Mouse (Mus musculus): Measurements from ENCODE around the gene Atp6v0b. TPM values are rescaled to one million over a fixed set of nuclear protein-coding genes. Genes with fewer than 3 reads are reported as not detected.
A peak's percentile ranks its signal among the peaks of the same experiment; 100 is the strongest.

Atp6v0b gene
- polyA plus RNA-seq, 1 experiment from 2014 or later = 242 TPM

DNA sequence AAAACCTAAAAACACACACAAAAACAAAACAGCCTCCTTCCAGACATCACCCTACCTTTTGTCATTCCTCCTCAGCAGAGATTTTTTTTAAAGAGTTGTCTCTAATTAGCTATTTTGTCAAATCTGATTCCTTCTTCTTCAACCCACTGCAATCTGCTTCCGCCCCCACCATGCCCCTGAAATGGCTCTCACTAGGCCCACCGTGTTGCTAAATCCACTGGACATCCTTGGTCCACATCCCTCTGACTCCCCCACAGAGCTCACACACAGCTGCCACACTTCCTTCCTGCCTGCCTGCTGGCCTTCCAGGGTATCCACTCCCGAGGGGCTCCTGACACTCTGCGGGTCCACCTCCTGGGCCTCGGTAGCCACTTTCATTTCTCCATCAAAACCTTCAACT, 8.4 kb downstream of the Atp6v0b start:
- ATAC-seq (ENCODE audit: low FRiP score, low TSS enrichment) = no peak
- H3K4me1 ChIP-seq (replicated peaks; ENCODE audit: control insufficient read depth, insufficient read depth) = peaks cover 3% of the 10 kb centered on the region; the same call in 1 of the 2 replicates
- H3K9me3 ChIP-seq (ENCODE audit: control insufficient read depth, low read length) = no peaks in the 10 kb centered on the region
- H3K4me3 ChIP-seq (ENCODE audit: low read depth, low read length) = no peak overlapping the region
- no peaks in the 10 kb centered on the region; the same call in 1 of the 2 replicates for H3K36me3 ChIP-seq (ENCODE audit: control insufficient read depth, insufficient read depth, low read length)
- H3K27me3 ChIP-seq (ENCODE audit: control insufficient read depth, insufficient read depth, low read length) = no peaks in the 10 kb centered on the region
- no peak for TF ChIP-seq EP300 (optimal IDR thresholded peaks at IDR 0.05)
- no peak overlapping the region for H3K9ac ChIP-seq (ENCODE audit: low read length)
- no peak for DNase-seq (ENCODE audit: low spot score)
- no peak overlapping the region for H3K27ac ChIP-seq (replicated peaks)
- H3K4me2 ChIP-seq (replicated peaks; ENCODE audit: low read depth) = no peak overlapping the region
- WGBS = 85% methylated on average over 5 of the region's 5 CpGs

DNA sequence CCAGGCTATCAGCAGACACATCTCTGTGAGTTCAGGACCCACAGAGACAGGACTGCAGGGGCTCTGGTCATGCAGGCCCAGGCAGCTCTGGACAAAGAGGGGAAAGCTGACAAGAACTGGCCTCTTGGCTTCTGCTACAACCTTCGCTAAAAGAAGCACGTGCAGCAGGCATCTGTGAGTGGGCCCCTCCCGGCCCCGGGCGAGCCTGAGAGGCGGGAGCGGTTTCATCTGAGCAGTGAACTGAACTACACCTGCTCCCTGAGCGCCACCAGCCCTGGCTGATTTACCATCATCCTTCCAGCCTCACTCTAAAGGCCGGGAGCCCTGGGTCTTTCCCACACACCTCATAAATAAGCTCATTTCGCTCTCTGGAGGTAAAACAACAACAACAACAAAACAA, 8.8 kb downstream of the Atp6v0b start:
- 53% methylated on average over 10 of the region's 10 CpGs for WGBS
- Histone ChIP-seq H3K27ac (replicated peaks) (no peak overlapping the region), H3K4me1 (replicated peaks; ENCODE audit: control insufficient read depth, insufficient read depth) (no peaks in the 10 kb centered on the region), H3K27me3 (ENCODE audit: control insufficient read depth, insufficient read depth, low read length) (no peaks in the 10 kb centered on the region), H3K4me3 (ENCODE audit: low read depth, low read length) (no peak overlapping the region), H3K36me3 (ENCODE audit: control insufficient read depth, insufficient read depth, low read length) (no peaks in the 10 kb centered on the region; the same call in 1 of the 2 replicates), H3K4me2 (replicated peaks; ENCODE audit: low read depth) (no peak overlapping the region), H3K9me3 (ENCODE audit: control insufficient read depth, low read length) (no peaks in the 10 kb centered on the region), H3K9ac (ENCODE audit: low read length) (no peak overlapping the region)
- DNase-seq (ENCODE audit: low spot score) (no peak), ATAC-seq (ENCODE audit: low FRiP score, low TSS enrichment) (no peak)
- no peak for TF ChIP-seq CTCF (IDR thresholded peaks at IDR 0.05; ENCODE audit: low read depth)
- no peak for TF ChIP-seq EP300 (optimal IDR thresholded peaks at IDR 0.05)

GRCm38 (mm10) chr4:117873615-117874014, 13.5 kb downstream of the Atp6v0b start:
- Histone ChIP-seq H3K9me3 (ENCODE audit: control insufficient read depth, low read length) (no peaks in the 10 kb centered on the region), H3K9ac (ENCODE audit: low read length) (no peak overlapping the region), H3K4me1 (replicated peaks; ENCODE audit: control insufficient read depth, insufficient read depth) (no peaks in the 10 kb centered on the region), H3K4me3 (ENCODE audit: low read depth, low read length) (no peak overlapping the region), H3K36me3 (ENCODE audit: control insufficient read depth, insufficient read depth, low read length) (no peaks in the 10 kb centered on the region; the same call in 1 of the 2 replicates), H3K4me2 (replicated peaks; ENCODE audit: low read depth) (no peak overlapping the region), H3K27ac (replicated peaks) (no peak overlapping the region), H3K27me3 (ENCODE audit: control insufficient read depth, insufficient read depth, low read length) (no peaks in the 10 kb centered on the region)
- 89% methylated on average over 9 of the region's 9 CpGs for WGBS
- DNase-seq (ENCODE audit: low spot score) (no peak), ATAC-seq (ENCODE audit: low FRiP score, low TSS enrichment) (no peak)
- TF ChIP-seq EP300 (optimal IDR thresholded peaks at IDR 0.05) (no peak), CTCF (IDR thresholded peaks at IDR 0.05; ENCODE audit: low read depth) (no peak)

DNA sequence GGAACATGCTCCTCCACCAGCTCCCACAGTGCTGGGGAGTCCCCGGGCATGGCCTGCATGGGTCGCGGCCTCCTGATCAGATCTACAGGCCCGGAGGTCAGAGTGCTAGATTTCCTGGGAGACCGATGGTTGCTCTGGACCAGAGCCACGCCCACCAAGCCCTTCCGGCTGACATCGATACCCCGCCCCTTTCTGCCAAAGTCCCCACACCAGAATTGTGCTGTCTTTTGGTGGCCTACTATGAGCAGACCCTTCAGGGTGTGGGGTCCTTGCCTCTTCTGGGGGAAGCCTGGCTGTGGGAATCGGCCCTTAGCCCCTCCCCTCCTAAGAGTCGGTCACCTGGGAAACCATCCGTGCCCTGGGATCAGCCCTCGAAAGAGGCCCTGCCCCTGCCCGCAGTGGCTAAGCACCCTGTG, 14.7 kb downstream of the Atp6v0b start, which contains the start of gene Ccdc24:
TSS of gene Ccdc24 (minus strand) at position 87 of the 416 bp plus-strand sequence.
- no peaks in the 10 kb centered on the region for H3K9me3 ChIP-seq (ENCODE audit: control insufficient read depth, low read length)
- H3K4me2 ChIP-seq (replicated peaks; ENCODE audit: low read depth) = peak within 1 kb of the TSS; percentile 43
- H3K9ac ChIP-seq (ENCODE audit: low read length) = no peak within 1 kb of the TSS
- no peaks in the 10 kb centered on the region for H3K4me1 ChIP-seq (replicated peaks; ENCODE audit: control insufficient read depth, insufficient read depth)
- H3K27ac ChIP-seq (replicated peaks) = no peak within 1 kb of the TSS
- TF ChIP-seq CTCF (IDR thresholded peaks at IDR 0.05; ENCODE audit: low read depth) (no peak), EP300 (optimal IDR thresholded peaks at IDR 0.05) (no peak)
- no peaks in the 10 kb centered on the region for H3K27me3 ChIP-seq (ENCODE audit: control insufficient read depth, insufficient read depth, low read length)
- WGBS = 11% methylated on average over 14 of the region's 14 CpGs
- ATAC-seq (ENCODE audit: low FRiP score, low TSS enrichment) (peak; percentile 38), DNase-seq (ENCODE audit: low spot score) (peak; percentile 46)
- H3K36me3 ChIP-seq (ENCODE audit: control insufficient read depth, insufficient read depth, low read length) = no peaks in the 10 kb centered on the region; the same call in 1 of the 2 replicates
- peak within 1 kb of the TSS; percentile 6; the same call in 1 of the 2 replicates for H3K4me3 ChIP-seq (ENCODE audit: low read depth, low read length)

- ATAC-seq (ENCODE audit: low FRiP score, low TSS enrichment) (no peak), DNase-seq (ENCODE audit: low spot score) (no peak)
- H3K27me3 ChIP-seq (ENCODE audit: control insufficient read depth, insufficient read depth, low read length) = no peaks in the 10 kb centered on the region
- 57% methylated on average over 7 of the region's 7 CpGs for WGBS
- H3K4me3 ChIP-seq (ENCODE audit: low read depth, low read length) = no peak overlapping the region
- H3K4me2 ChIP-seq (replicated peaks; ENCODE audit: low read depth) = no peak overlapping the region
- TF ChIP-seq CTCF (IDR thresholded peaks at IDR 0.05; ENCODE audit: low read depth) (no peak), EP300 (optimal IDR thresholded peaks at IDR 0.05) (no peak)
- no peak overlapping the region for H3K9ac ChIP-seq (ENCODE audit: low read length)
- H3K4me1 ChIP-seq (replicated peaks; ENCODE audit: control insufficient read depth, insufficient read depth) = no peaks in the 10 kb centered on the region
- H3K9me3 ChIP-seq (ENCODE audit: control insufficient read depth, low read length) = no peaks in the 10 kb centered on the region
- no peak overlapping the region for H3K27ac ChIP-seq (replicated peaks)
- no peaks in the 10 kb centered on the region; the same call in 1 of the 2 replicates for H3K36me3 ChIP-seq (ENCODE audit: control insufficient read depth, insufficient read depth, low read length)
Measured at GRCm38 (mm10) chr4:117871787-117872186, 15.3 kb downstream of the Atp6v0b start.

DNA sequence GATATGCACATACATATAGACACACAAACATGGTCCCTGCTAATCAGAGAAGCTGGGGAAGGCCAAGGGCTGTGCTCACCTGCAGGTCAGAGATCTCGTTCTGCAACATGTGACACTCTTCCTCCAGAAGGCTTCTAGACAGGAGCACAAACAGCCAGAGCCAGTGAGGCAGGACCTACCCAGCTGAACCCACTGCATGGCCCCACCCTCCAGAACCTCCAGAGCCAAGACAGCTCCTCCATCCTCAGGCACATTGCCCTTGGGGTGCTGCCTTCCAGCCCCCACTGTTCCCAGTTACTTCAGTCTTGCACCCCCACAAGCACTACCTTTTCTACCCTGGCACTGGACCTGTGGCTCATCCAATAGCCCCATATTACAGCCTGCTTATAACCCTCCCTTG, 16.7 kb downstream of the Atp6v0b start:
- Histone ChIP-seq H3K27me3 (ENCODE audit: control insufficient read depth, insufficient read depth, low read length) (no peaks in the 10 kb centered on the region), H3K9me3 (ENCODE audit: control insufficient read depth, low read length) (no peaks in the 10 kb centered on the region), H3K27ac (replicated peaks) (no peak overlapping the region), H3K4me2 (replicated peaks; ENCODE audit: low read depth) (no peak overlapping the region), H3K4me1 (replicated peaks; ENCODE audit: control insufficient read depth, insufficient read depth) (no peaks in the 10 kb centered on the region), H3K9ac (ENCODE audit: low read length) (no peak overlapping the region), H3K4me3 (ENCODE audit: low read depth, low read length) (no peak overlapping the region), H3K36me3 (ENCODE audit: control insufficient read depth, insufficient read depth, low read length) (no peaks in the 10 kb centered on the region)
- no peak for DNase-seq (ENCODE audit: low spot score)
- ATAC-seq (ENCODE audit: low FRiP score, low TSS enrichment) = no peak
- no peak for TF ChIP-seq EP300 (optimal IDR thresholded peaks at IDR 0.05)
- 44% methylated on average over 1 of the region's 1 CpGs for WGBS
